Mouse (Mus musculus): ENCODE measurements at regions not wholly inside any gene's neighbourhood (a gene's known extent, or its start where the extent isn't known, plus 50 kb on each side); places are given as distances from the start of the nearest gene placed in this dataset.

DNA sequence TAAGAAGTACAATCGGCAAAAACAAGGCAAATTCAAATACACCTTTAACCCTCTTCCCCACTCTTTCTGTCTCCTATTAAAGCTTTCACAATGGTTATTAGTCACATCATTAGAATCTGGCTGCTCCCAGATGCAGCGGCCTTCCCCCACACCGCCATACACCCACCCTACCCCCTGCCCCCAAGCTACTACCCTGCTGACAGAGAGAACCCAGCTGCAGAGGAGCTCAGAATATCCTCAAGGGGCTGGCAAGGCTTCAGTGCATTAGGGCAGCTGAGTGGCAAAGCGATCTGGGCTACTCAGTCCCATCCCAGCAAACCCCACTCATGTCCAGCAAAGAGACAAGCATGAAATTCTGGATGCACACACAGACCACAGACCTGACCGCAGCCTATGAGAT, 113.6 kb upstream of the Rgma start:
- no peak for ATAC-seq (replicated peaks; ENCODE audit: insufficient number of reproducible peaks, low FRiP score, low TSS enrichment, poor library complexity, severe bottlenecking)

DNA sequence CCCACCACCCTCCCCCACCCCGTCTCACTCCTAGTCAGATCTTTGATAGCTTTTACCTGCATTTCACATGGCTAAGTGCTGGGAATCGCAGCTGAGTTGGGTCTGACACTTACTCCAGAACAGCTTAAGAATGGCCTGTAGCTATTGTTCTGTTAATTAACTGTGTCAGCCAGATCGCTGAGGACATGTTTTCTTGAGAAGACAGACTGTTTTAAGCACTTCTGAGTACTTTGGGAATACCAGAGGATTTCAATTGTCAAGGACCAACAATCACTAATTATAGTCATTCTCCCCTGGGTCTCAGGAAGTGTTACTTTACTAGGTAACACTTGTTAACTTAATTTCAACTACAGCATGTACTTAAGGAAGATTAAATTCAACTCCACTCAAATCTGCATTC, 112.8 kb upstream of the Rgma start:
- no peak for ATAC-seq (replicated peaks; ENCODE audit: insufficient number of reproducible peaks, low FRiP score, low TSS enrichment, poor library complexity, severe bottlenecking)

DNA sequence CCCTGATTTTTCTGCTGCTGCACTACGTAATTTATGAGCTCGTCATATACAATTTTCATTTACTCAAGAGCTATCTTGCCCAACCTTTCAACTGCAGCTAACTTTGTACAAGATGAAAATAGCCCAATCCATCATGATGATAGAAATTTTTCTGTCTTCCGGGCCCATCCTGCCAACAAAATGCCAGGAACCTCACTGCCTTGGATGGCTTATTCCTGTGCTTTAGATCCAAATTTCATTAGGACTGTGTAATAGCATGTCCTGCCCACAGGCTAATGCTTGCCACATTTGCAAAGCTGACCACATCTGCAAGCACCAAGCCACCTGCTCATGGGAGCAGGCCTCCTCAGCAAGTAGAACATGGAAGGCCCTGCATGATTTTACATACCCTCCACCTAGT, 105.7 kb upstream of the Rgma start:
- ATAC-seq (replicated peaks; ENCODE audit: insufficient number of reproducible peaks, low FRiP score, low TSS enrichment, poor library complexity, severe bottlenecking) = no peak

DNA sequence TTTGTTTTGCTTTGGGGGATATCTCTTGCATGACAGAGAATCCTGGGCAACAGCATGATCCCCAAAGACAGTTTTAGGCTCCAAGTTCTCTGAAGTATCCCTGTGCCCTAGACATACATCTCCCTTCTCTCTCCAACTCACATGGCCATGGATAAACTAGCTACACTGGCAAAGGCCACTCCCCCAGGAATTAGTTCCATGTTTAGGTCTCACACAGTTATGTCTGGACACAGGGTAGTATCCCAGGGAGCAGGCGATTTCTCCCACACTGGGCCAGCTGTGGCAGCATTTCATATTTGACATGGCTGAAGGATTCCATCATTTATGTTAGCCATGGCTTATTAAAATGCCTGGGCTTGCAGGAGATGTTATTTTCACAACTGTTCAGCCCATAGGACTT, 102.5 kb upstream of the Rgma start:
- no peak for ATAC-seq (replicated peaks; ENCODE audit: insufficient number of reproducible peaks, low FRiP score, low TSS enrichment, poor library complexity, severe bottlenecking)

DNA sequence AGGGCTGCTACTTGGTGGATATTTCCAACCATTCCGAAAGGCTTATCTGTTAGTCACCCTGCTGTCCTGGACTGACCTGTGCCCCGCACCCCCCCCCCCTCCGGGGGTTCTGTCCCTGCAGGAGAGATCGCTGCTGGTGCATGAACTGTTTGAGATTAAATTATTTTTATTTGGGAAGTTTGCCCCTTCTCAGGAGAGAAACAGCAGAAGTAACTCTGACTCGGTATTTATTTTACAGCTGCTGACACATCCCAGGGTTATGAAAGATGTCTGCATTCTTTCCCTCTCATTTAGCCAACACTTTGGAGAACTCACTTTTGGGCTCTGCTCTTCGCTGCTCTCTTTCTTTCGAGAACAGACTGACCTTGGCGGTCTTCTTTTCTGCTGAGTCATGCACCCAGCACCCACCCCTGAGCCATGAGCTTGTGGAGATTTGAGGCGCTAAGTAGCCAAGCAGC, 99.5 kb upstream of the Rgma start:
- ATAC-seq (replicated peaks; ENCODE audit: insufficient number of reproducible peaks, low FRiP score, low TSS enrichment, poor library complexity, severe bottlenecking) = no peak

DNA sequence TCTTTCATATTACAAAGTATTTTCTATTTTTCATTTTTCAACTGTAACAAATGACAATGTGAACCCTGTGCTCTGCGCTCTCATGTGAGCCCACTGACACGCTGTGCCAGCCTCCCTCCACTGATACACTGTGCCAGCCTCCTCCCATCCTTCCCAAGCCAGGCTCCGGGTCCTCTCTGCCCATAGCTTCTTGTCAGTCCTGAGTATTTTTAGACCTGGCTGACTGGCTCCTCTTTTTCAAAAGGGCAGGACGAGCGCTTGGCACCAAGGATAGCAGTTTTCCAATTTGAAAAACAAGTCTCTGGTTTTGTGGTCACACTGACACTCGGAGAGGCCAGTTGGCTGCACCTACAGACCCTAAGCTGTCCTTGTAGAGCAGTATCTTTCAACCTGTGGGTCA, 96.7 kb upstream of the Rgma start:
- no peak for ATAC-seq (replicated peaks; ENCODE audit: insufficient number of reproducible peaks, low FRiP score, low TSS enrichment, poor library complexity, severe bottlenecking)

DNA sequence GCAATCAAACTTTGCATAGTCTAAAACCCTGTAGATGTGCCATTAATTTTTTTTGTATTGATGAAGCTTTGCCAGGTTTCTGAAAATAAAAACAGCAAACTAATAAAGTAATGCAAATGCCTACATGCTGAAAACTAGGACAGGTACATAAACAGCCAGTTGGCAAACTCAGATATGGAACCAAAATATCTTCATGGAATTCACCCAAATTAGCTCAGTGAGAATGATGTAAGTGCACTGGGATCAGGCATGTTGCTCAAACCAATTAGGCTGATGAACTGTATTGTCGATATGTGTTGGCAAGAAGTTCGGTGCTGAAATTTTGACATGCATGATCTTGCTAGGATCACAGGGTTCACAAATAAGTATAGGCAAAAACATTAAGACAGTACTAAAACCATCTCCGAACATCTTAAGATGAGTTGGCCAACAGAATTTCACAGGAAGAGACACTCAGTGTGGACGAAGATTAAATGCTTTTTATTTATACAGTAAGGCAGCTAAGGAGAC, 95.3 kb upstream of the Rgma start:
- ATAC-seq (replicated peaks; ENCODE audit: insufficient number of reproducible peaks, low FRiP score, low TSS enrichment, poor library complexity, severe bottlenecking) = no peak

DNA sequence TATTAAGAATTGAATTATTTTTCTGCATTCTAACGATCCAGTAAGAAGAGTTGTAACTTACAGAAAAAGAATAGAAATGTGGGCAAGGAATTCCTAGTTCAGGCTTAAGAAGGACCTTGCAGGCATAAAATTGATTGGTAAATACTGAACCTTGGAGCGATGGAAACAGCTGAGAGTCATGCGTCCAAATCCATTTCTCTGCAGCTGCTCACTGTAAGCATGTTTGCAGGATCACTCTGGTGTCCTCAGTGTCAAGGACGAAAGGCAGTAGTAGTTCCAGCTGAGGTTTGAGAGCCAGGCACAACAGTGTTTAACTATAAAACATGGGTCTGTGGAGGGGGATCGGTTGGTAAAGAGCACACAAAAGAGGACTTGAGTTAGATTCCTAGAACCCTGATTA, 89.1 kb upstream of the Rgma start:
- no peak for ATAC-seq (replicated peaks; ENCODE audit: insufficient number of reproducible peaks, low FRiP score, low TSS enrichment, poor library complexity, severe bottlenecking)

DNA sequence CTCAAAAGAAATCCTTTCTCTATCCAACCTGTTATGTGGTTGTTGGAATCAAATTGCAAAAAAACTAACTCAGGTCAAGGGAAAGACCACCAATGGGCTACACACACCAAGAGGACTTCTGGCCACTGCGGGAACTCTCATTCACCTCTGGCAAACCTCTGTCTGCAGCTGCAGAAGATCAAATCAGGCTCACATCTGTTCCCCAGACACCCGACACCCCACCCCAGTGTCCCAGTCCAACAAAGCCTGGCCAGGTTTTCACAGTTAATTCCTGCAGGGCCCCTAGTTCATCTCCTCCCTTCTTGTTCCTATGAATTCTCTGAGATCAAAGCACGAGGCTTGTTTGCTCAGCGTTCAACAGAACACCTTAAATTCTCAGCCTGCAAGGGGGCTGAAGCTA, 82.0 kb upstream of the Rgma start:
- ATAC-seq (replicated peaks; ENCODE audit: insufficient number of reproducible peaks, low FRiP score, low TSS enrichment, poor library complexity, severe bottlenecking) = no peak

DNA sequence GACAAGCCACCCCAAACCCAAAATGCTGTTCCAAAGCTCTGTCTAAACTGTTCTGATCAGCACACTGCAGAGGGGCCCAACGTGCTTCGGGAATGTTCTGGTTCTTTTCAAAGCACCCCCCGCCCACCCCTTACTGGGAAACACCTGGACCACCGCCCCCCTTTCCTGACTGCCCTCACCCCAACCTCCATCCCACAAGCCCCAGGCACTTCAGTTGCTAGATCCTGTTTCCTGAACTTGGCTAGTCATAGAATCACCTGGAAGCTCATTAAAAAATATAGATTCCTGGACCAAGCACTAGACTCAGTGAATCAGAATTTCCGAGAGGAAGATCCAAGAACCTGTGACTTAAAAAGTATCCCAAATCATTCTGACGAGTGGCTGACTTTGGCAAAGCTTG, 80.9 kb upstream of the Rgma start:
- no peak for ATAC-seq (replicated peaks; ENCODE audit: insufficient number of reproducible peaks, low FRiP score, low TSS enrichment, poor library complexity, severe bottlenecking)

DNA sequence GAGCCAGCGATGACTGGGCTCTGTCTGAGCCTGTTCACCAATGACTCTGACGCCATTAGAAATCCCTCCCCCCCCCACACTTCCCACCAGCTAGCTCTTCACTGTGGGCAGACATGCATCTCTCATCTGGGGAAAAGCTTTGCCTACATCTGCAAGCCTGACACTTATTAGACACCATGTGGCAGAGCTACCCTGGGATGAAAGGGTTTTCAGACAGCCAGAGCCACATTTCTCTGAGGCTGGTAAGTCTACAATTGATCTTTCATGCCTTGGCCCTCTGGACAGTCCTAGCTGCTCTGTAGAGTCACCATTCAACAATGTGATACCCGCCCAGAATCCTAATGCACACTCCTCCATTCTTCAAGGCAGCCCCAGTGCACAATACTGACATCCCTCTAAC, 72.8 kb upstream of the Rgma start:
- ATAC-seq (replicated peaks; ENCODE audit: insufficient number of reproducible peaks, low FRiP score, low TSS enrichment, poor library complexity, severe bottlenecking) = no peak

DNA sequence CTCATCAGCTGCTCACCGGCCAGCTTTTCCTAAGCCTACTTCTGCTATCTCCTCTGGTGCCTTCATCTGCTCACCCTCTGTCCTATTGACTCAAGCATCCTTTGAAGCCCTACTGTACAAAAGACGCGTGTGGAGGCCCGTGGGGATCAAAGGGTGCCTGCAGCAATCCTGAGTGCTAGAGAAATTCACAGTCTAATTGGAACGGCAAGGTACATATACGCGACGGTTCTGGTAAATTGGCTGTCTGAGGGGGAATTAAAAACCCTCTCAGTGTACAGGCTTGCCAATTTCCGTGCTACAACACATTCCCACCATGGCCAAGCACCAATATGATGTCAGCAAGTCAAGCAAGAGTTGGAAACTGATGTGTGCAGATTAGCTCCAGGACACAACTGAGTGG, 71.5 kb upstream of the Rgma start:
- no peak for ATAC-seq (replicated peaks; ENCODE audit: insufficient number of reproducible peaks, low FRiP score, low TSS enrichment, poor library complexity, severe bottlenecking)

DNA sequence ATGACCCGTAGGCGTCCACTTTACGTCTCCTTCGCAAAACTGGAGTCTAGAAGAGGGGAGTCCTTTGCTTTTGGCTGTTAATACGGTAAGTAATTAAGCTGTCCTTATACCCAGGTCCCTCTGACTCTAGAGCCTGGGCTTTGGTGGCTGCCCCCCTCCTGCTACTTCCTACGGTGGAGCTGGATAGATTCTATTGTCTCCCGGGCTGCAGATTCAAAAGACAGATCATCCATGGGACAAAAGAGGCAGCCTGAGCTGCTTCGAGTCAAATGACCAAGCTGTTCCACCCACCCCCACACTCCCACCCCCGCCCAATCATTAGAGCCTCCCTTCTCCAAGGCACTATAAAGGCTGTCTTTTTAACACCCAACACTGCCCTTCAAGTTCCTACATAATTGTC, 70.5 kb upstream of the Rgma start:
- ATAC-seq (replicated peaks; ENCODE audit: insufficient number of reproducible peaks, low FRiP score, low TSS enrichment, poor library complexity, severe bottlenecking) = no peak

DNA sequence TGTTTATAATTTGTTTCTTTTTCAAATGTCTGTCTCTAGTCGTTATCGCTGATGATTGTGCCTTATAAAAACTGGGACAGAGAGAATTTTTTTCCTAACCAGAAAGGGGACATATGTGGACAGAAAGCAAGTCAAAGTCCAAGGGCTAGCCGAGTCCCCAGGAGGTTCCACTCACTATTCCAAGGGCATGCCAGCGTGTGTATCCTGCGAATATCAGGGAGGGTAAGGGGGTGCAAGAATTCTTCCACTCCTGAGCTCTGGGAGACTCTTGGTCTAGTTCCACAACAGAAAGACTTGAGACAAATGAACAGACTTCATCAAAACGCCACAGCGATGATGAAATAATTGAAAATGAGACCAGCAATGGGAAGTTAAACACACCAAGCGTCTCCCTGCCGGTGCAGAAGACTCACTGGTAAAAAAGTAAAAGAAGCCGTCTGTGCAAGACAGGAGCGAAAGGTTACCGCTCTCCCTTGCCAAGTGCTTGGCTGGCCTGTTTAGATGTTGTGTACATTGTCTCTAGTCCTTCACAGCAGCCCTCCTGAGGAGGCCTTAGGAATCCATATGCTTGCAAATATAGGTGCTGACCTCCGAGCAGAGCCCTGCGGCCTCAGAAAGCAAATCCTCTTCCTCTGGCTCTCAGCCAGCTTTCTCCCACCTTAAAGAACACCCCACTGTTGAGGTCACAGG, 69.9 kb upstream of the Rgma start:
- ATAC-seq (replicated peaks; ENCODE audit: insufficient number of reproducible peaks, low FRiP score, low TSS enrichment, poor library complexity, severe bottlenecking) = no peak

DNA sequence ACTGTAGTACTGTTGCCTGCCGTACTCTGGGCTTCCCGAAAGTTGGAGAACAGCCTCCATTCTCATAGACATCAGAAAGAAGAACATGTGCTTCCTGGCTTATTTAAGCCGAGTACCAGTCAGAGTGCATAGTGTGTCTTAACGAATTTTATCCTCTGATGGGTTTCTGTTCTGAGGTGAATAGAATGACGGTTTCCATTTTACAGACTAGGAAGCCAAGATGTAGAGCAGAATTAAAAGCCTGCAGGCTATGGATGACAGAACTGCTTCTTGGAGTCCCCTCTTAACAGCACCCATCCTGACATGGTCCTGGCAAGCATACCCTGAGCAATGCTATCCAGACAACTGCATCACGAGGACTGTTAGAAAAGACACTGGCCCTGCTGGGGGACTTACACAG, 69.0 kb upstream of the Rgma start:
- ATAC-seq (replicated peaks; ENCODE audit: insufficient number of reproducible peaks, low FRiP score, low TSS enrichment, poor library complexity, severe bottlenecking) = no peak

DNA sequence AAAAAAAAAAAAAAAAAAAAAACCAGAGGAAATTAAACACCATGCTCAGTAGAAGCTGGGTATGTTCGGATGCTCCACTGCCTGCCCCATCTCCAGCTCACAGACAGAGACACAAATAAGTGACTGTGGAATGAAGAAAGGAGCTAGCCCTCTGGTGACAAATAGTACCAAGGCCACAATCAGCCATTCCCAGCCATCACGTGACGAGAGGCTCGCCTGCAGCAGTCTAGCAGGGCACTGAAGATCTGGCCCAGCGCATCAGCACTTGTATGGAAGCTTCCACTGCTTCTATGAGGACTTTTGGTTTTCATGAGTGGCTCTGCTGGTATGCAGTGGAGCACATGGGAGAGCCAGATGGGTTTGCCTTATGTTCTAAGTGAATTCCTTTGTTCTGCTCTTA, 68.6 kb upstream of the Rgma start:
- ATAC-seq (replicated peaks; ENCODE audit: insufficient number of reproducible peaks, low FRiP score, low TSS enrichment, poor library complexity, severe bottlenecking) = no peak

DNA sequence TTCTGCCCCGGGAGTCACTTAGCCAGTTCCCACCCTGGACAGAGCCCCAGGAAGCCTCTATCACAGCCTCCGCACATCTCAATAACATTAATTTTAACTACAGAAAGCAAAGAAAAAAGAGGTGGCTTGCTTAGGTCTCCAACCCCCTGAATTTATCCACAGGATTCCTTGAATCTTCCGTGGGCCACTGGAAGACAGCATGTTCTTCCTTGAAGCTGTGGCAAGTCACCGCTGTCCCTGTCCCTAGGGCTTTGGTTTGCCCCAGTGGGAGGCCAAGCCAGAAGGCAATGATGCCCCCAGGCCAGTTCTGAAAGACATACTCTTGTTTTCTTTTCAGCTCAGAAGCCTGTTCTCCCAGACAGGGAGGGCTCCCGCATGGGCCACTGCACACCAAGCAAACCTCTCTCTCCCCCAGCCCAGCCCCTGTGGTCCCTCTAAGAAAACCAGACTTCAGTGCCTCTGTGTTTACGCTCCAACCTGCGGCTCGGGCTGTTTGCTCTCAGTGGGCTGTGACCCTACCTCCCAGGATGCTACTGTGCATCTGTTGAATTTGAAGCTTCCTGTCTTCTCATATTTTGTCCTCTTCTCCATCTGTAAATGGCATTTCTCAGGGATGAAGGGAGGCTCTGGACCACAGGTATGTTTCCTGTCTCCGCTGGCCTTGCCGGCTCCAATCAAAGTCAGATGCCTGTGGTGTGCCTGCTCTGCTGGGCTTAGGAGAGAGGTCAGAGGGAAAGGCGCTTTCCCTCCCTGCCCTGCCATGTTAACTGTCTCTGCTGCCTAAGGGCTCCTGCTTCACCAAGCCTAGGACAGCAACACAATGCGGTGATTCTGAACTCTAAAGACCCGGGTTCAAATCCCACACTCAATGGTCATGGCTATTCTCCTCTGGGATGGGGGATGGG, 67.5 kb upstream of the Rgma start:
- ATAC-seq (replicated peaks; ENCODE audit: insufficient number of reproducible peaks, low FRiP score, low TSS enrichment, poor library complexity, severe bottlenecking) = no peak

DNA sequence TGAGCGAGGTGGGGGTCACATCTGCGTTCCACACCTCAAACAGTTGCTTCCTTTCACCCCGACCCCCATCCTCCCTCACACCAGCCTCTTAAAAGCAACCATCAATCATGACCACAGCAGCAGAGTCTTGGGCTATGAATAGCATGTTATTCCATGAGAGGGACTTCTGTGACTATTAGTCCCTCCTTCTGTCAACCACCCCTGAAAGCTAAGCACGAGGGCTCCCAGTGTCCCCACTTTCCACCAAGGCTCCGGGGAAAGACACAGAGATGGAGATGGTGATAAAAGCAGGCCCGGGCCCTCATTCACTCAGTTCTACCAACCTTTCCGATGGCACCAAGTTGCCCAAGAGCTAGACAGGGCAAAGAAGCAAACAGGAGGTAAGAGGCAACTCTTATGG, 66.3 kb upstream of the Rgma start:
- no peak for ATAC-seq (replicated peaks; ENCODE audit: insufficient number of reproducible peaks, low FRiP score, low TSS enrichment, poor library complexity, severe bottlenecking)

DNA sequence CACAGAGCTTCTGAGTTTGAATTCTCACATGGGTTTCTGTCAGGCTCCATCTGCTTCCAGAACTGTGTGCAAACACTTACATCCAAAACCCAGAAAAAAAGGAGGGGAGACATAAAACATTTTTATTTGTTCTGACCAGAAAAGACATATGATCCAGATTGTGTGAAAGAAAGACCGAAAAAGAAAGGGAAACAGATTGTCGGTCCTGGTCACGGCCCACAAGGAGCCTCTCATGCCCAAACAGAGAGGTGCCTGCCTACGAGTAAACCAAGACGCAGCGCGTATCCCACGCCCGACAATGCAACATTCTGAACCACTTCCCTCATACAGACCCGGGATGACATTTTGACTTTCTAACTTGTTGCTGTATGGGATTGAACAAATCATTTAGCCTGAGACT, 65.3 kb upstream of the Rgma start:
- ATAC-seq (replicated peaks; ENCODE audit: insufficient number of reproducible peaks, low FRiP score, low TSS enrichment, poor library complexity, severe bottlenecking) = no peak

DNA sequence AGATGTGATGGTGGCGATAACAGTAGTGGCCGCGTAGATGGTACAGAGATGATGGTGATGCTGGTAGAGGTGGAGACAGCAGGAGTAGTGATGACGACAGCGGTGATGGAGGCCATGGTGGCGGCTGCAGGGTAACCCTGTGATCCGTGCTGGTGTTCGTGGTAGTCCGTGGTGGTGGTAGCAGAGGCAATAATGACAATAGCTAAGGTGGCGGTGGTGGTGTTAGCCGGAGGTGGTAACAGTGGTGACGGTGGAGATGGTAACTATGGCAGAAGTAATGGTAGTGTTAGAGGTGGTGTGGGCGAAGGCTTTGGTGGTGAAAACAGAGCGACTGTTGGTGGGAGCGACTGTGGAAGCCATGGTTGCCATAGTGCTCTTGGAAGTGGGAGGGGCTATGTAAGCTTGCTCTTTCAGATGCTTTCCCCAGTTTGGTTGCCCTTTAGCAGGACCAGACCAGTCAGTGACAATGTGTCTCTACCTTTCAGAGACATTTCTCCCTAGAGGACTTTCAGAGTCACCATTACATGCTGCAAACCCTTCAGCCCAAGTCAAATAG, 64.7 kb upstream of the Rgma start:
- ATAC-seq (replicated peaks; ENCODE audit: insufficient number of reproducible peaks, low FRiP score, low TSS enrichment, poor library complexity, severe bottlenecking) = no peak
